Mouse (Mus musculus): ENCODE data around the gene Klf9. TPM values are rescaled to one million over a fixed set of nuclear protein-coding genes. Genes with fewer than 3 reads are reported as not detected.

Gene Klf9
- total and polyA plus RNA-seq, 3 experiments: 21.1 to 70.7 (median 32.4) TPM

DNA sequence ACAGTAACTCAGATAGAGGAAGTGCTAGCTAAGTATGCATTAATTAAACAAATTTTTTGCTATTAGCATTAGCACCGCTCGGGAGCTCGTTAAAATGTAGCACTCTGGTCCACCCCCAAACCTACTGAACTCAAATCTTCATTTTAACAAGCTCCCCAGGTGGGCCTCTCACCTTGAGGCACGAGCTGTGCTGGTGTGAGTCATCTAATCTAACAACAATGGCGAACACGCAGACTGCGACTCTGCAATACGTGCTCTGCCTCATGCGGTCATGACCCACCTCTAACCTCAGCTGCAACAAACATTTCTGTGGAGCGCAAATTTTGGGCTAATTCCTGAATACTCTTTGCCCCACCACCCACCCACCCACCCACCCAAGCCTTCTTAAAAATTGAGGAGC, 19.2 kb upstream of the Klf9 start:
- Histone ChIP-seq H3K4me1 (ENCODE audit: insufficient read depth, low read depth, low read length) (peaks cover 20% of the 10 kb centered on the region), H3K4me3 (ENCODE audit: low read depth, low read length) (no peak overlapping the region), H3K27me3 (ENCODE audit: insufficient read depth, low read length) (peaks cover 25% of the 10 kb centered on the region), H3K36me3 (replicated peaks) (no peaks in the 10 kb centered on the region), H3K9me3 (replicated peaks) (no peaks in the 10 kb centered on the region)
- TF ChIP-seq POLR2AphosphoS5 (IDR thresholded peaks at IDR 0.05; ENCODE audit: insufficient replicate concordance, low read depth, low read length): no peak
- no peak for TF ChIP-seq GATA2 (IDR thresholded peaks at IDR 0.05; ENCODE audit: borderline replicate concordance, low read depth, low read length)
- no peak for TF ChIP-seq TAL1 (conservative IDR thresholded peaks at IDR 0.05; ENCODE audit: low read depth, low read length)
- TF ChIP-seq GATA1 (IDR thresholded peaks at IDR 0.05; ENCODE audit: borderline replicate concordance, low read length): no peak
- no peak for TF ChIP-seq CTCF (IDR thresholded peaks at IDR 0.05; ENCODE audit: low read depth, low read length)
- DNase-seq (ENCODE audit: low spot score): no peak
- ATAC-seq (ENCODE audit: extremely low read depth, insufficient number of reproducible peaks, low FRiP score, poor library complexity, severe bottlenecking): no peak

DNA sequence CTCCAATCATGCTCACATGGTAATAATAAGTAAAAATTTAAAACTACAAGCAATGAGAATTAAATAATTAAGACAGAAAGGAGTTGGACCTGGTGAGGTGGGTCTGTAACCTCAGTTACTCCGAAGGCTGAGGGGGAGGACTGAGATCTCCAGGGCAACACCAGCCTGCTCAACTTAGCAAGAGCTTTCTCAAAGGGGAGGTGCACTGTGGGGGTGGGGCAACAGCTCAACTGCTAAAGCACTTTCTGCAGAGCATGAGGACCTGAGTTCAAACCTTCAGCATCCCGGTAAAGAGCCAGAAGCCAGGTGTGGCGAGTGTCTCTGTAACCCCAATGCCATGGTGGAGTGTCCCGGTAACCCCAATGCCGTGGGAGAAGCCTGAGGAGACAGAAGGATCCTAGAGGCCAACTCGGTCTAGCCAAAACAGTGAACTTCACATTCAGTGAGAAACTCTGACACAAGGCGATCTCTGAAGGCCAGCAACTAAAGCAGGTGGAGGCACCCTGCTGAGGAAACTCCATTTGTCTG, 16.9 kb upstream of the Klf9 start:
- Histone ChIP-seq H3K4me1 (ENCODE audit: insufficient read depth, low read depth, low read length) (peaks cover 23% of the 10 kb centered on the region), H3K27me3 (ENCODE audit: insufficient read depth, low read length) (peaks cover 18% of the 10 kb centered on the region), H3K4me3 (ENCODE audit: low read depth, low read length) (no peak overlapping the region), H3K9me3 (replicated peaks) (no peaks in the 10 kb centered on the region), H3K36me3 (replicated peaks) (no peaks in the 10 kb centered on the region)
- ATAC-seq (ENCODE audit: extremely low read depth, insufficient number of reproducible peaks, low FRiP score, poor library complexity, severe bottlenecking): no peak
- DNase-seq (ENCODE audit: low spot score): no peak
- TF ChIP-seq TAL1 (conservative IDR thresholded peaks at IDR 0.05; ENCODE audit: low read depth, low read length): no peak
- TF ChIP-seq GATA2 (IDR thresholded peaks at IDR 0.05; ENCODE audit: borderline replicate concordance, low read depth, low read length): no peak
- TF ChIP-seq GATA1 (IDR thresholded peaks at IDR 0.05; ENCODE audit: borderline replicate concordance, low read length): no peak
- no peak for TF ChIP-seq POLR2AphosphoS5 (IDR thresholded peaks at IDR 0.05; ENCODE audit: insufficient replicate concordance, low read depth, low read length)
- TF ChIP-seq CTCF (IDR thresholded peaks at IDR 0.05; ENCODE audit: low read depth, low read length): no peak

GRCm38 (mm10) chr19:23125227-23126150, 15.5 kb upstream of the Klf9 start:
- no peaks in the 10 kb centered on the region for H3K36me3 ChIP-seq (replicated peaks)
- TF ChIP-seq POLR2AphosphoS5 (IDR thresholded peaks at IDR 0.05; ENCODE audit: insufficient replicate concordance, low read depth, low read length): no peak
- TF ChIP-seq GATA1 (IDR thresholded peaks at IDR 0.05; ENCODE audit: borderline replicate concordance, low read length): no peak
- no peak for TF ChIP-seq GATA2 (IDR thresholded peaks at IDR 0.05; ENCODE audit: borderline replicate concordance, low read depth, low read length)
- TF ChIP-seq TAL1 (conservative IDR thresholded peaks at IDR 0.05; ENCODE audit: low read depth, low read length): no peak
- TF ChIP-seq CTCF (IDR thresholded peaks at IDR 0.05; ENCODE audit: low read depth, low read length): no peak
- H3K4me3 ChIP-seq (ENCODE audit: low read depth, low read length): no peak overlapping the region
- ATAC-seq (ENCODE audit: extremely low read depth, insufficient number of reproducible peaks, low FRiP score, poor library complexity, severe bottlenecking): no peak
- peaks cover 18% of the 10 kb centered on the region for H3K27me3 ChIP-seq (ENCODE audit: insufficient read depth, low read length)
- H3K4me1 ChIP-seq (ENCODE audit: insufficient read depth, low read depth, low read length): peaks cover 30% of the 10 kb centered on the region
- H3K9me3 ChIP-seq (replicated peaks): no peaks in the 10 kb centered on the region
- no peak for DNase-seq (ENCODE audit: low spot score)

DNA sequence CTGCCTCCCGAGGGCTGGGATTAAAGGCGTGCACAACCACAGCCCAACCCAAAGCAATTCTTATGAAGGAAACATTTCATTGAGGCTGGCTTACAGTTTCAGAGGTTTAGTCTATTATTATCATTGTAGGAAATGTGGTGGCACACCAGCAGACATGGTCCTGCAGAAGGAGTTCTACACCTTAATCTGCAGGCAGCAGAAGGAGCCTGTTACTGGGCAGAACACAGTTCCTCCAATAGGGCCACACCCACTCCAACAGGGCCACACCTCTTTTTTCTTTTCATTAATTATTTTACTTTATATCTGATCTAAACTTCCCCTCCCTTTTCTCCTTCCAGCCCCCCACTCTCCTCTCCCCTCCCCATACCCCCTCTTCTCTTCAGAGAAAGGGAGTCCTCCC, 11.1 kb upstream of the Klf9 start:
- Histone ChIP-seq H3K4me3 (ENCODE audit: low read depth, low read length) (no peak overlapping the region), H3K27me3 (ENCODE audit: insufficient read depth, low read length) (peaks cover 11% of the 10 kb centered on the region), H3K9me3 (replicated peaks) (no peaks in the 10 kb centered on the region), H3K4me1 (ENCODE audit: insufficient read depth, low read depth, low read length) (peaks cover 52% of the 10 kb centered on the region), H3K36me3 (replicated peaks) (no peaks in the 10 kb centered on the region)
- DNase-seq (ENCODE audit: low spot score): no peak
- ATAC-seq (ENCODE audit: extremely low read depth, insufficient number of reproducible peaks, low FRiP score, poor library complexity, severe bottlenecking): no peak
- TF ChIP-seq POLR2AphosphoS5 (IDR thresholded peaks at IDR 0.05; ENCODE audit: insufficient replicate concordance, low read depth, low read length) (no peak), CTCF (IDR thresholded peaks at IDR 0.05; ENCODE audit: low read depth, low read length) (no peak), GATA1 (IDR thresholded peaks at IDR 0.05; ENCODE audit: borderline replicate concordance, low read length) (no peak), TAL1 (conservative IDR thresholded peaks at IDR 0.05; ENCODE audit: low read depth, low read length) (peak; percentile 41; the same call in 1 of the 2 replicates)

GRCm38 (mm10) chr19:23132106-23132635, 8.9 kb upstream of the Klf9 start:
- Histone ChIP-seq H3K9me3 (replicated peaks) (no peaks in the 10 kb centered on the region), H3K27me3 (ENCODE audit: insufficient read depth, low read length) (no peaks in the 10 kb centered on the region; the same call in 1 of the 2 replicates), H3K4me3 (ENCODE audit: low read depth, low read length) (no peak overlapping the region), H3K36me3 (replicated peaks) (no peaks in the 10 kb centered on the region), H3K4me1 (ENCODE audit: insufficient read depth, low read depth, low read length) (peaks cover 62% of the 10 kb centered on the region)
- TF ChIP-seq GATA1 (IDR thresholded peaks at IDR 0.05; ENCODE audit: borderline replicate concordance, low read length) (no peak), TAL1 (conservative IDR thresholded peaks at IDR 0.05; ENCODE audit: low read depth, low read length) (no peak), GATA2 (IDR thresholded peaks at IDR 0.05; ENCODE audit: borderline replicate concordance, low read depth, low read length) (no peak), POLR2AphosphoS5 (IDR thresholded peaks at IDR 0.05; ENCODE audit: insufficient replicate concordance, low read depth, low read length) (no peak), CTCF (IDR thresholded peaks at IDR 0.05; ENCODE audit: low read depth, low read length) (no peak)
- DNase-seq (ENCODE audit: low spot score): no peak
- ATAC-seq (ENCODE audit: extremely low read depth, insufficient number of reproducible peaks, low FRiP score, poor library complexity, severe bottlenecking): no peak

All from G1E (cell line).